20 mouse cellular contexts compared by ENCODE assay signal in genomic region chr5:121230811-121231210, GRCm38 (mm10). TPM values are rescaled to one million over a fixed set of nuclear protein-coding genes. Genes with fewer than 3 reads are reported as not detected.
DNase-seq lines count a peak whose midpoint lies in the region; ATAC-seq lines count a peak whose summit lies in the region.
"Had no signal": no experiment of that assay in that cellular context is flagged by ENCODE, and none has a peak within 500 bp of the region (broad histone marks: within the 10 kb centered on the region; RNA-seq: fewer than 3 reads in every experiment).

No protein-coding gene starts in this region.

- peak overlapping the region; percentile 54 for H3K9ac ChIP-seq in liver, embryonic 12.5 days
- H3K9ac ChIP-seq in kidney, embryonic 15.5 days, result no peak overlapping the region
- H3K9ac ChIP-seq: forebrain, postnatal 0 days; hindbrain, embryonic 13.5 days had no signal

- H3K4me3 ChIP-seq in liver, embryonic 12.5 days, result peak overlapping the region; percentile 24; the same call in 1 of the 2 replicates
- H3K4me3 ChIP-seq in megakaryocyte, embryonic 14.5 days (replicated peaks), result peak overlapping the region; percentile 60
- H3K4me3 ChIP-seq in kidney, embryonic 15.5 days (replicated peaks), result no peak overlapping the region
- H3K4me3 ChIP-seq: hindbrain, embryonic 13.5 days; left cerebral cortex, adult 2 months had no signal

- ATAC-seq in common myeloid progenitor, adult 5-6 weeks (replicated peaks; ENCODE audit: low read depth, poor library complexity, severe bottlenecking), result 0 out of 2 replicates have a peak, but pooled peaks have one; percentile 19
- ATAC-seq in liver, embryonic 12.5 days, result peak; percentile 55; the same call in 1 of the 2 replicates
- ATAC-seq in kidney, embryonic 15.5 days (replicated peaks; ENCODE audit: low FRiP score), result no peak
- ATAC-seq: forebrain, postnatal 0 days had no signal

- H3K9me3 ChIP-seq in liver, embryonic 12.5 days (replicated peaks), result no peaks in the 10 kb centered on the region
- H3K9me3 ChIP-seq in megakaryocyte, embryonic 14.5 days, result no peaks in the 10 kb centered on the region
- no peaks in the 10 kb centered on the region for H3K9me3 ChIP-seq in kidney, embryonic 15.5 days (replicated peaks)
- H3K9me3 ChIP-seq: hindbrain, embryonic 13.5 days had no signal

- peak overlapping the region; percentile 87 for H3K27ac ChIP-seq in liver, embryonic 12.5 days
- H3K27ac ChIP-seq in kidney, embryonic 15.5 days, result no peak overlapping the region
- H3K27ac ChIP-seq: hindbrain, embryonic 13.5 days; left cerebral cortex, adult 2 months; stomach, postnatal 0 days had no signal

- H3K4me2 ChIP-seq in liver, embryonic 12.5 days, result peak overlapping the region; percentile 58
- H3K4me2 ChIP-seq in kidney, embryonic 15.5 days, result no peak overlapping the region
- H3K4me2 ChIP-seq: hindbrain, embryonic 13.5 days; midbrain, embryonic 11.5 days had no signal

- no peaks in the 10 kb centered on the region for H3K27me3 ChIP-seq in liver, embryonic 12.5 days (replicated peaks)
- H3K27me3 ChIP-seq in megakaryocyte, embryonic 14.5 days (replicated peaks), result no peaks in the 10 kb centered on the region
- H3K27me3 ChIP-seq in kidney, embryonic 15.5 days, result no peaks in the 10 kb centered on the region
- H3K27me3 ChIP-seq: hindbrain, embryonic 13.5 days had no signal

- WGBS in liver, embryonic 12.5 days (ENCODE audit: insufficient replicate concordance), result 54% methylated on average over 9 of the region's 9 CpGs
- WGBS in kidney, embryonic 15.5 days, result 81% methylated on average over 9 of the region's 9 CpGs

- peaks cover 59% of the 10 kb centered on the region for H3K36me3 ChIP-seq in liver, embryonic 12.5 days
- peaks cover 65% of the 10 kb centered on the region for H3K36me3 ChIP-seq in megakaryocyte, embryonic 14.5 days (replicated peaks; ENCODE audit: low read length)
- H3K36me3 ChIP-seq in kidney, embryonic 15.5 days, result no peaks in the 10 kb centered on the region

- DNase-seq in CD4-positive, CD25-positive, alpha-beta regulatory T cell, adult 2 months (ENCODE audit: low read depth, low spot score), result peak; percentile 37
- DNase-seq in adrenal gland, postnatal 14 days, result no peak
- DNase-seq in yolk sac, embryonic 10.5 days (ENCODE audit: low spot score), result no peak
- DNase-seq: cerebellum, adult 18-20 months; forebrain, postnatal 0 days; gastrocnemius, postnatal 36 days; kidney, adult 9 months; kidney, postnatal 36 days; lung, adult 2 months; retina, postnatal 1 day; right cerebral cortex, postnatal 4 days; thymus, postnatal 14 days had no signal

- H3K4me1 ChIP-seq in liver, embryonic 12.5 days, result peaks cover 96% of the 10 kb centered on the region
- H3K4me1 ChIP-seq in megakaryocyte, embryonic 14.5 days, result peaks cover 84% of the 10 kb centered on the region
- 0 out of 2 replicates have a peak, but pooled peaks cover 2% of the 10 kb centered on the region for H3K4me1 ChIP-seq in kidney, embryonic 15.5 days
- H3K4me1 ChIP-seq: hindbrain, embryonic 13.5 days had no signal

RNA-seq across cellular contexts. Expression of gene Hectd4, which starts 10.8 kb away (rescaled TPM):
- 19.1 and 20.1 TPM in 2 replicates for total RNA-seq in common myeloid progenitor, adult 5-6 weeks (2017)
- polyA plus RNA-seq in liver, embryonic 12.5 days (2016; fragmentation: Nextera tagmentation; extraction: Ambion mirVana), result 13.3 and 14.4 TPM in 2 replicates
- 8.6 and 14.0 TPM in 2 replicates for polyA plus RNA-seq in megakaryocyte, embryonic 14.5 days (2012; ENCODE audit: insufficient read depth, low replicate concordance)
- polyA plus RNA-seq in kidney, embryonic 15.5 days (2015; fragmentation: Nextera tagmentation; extraction: Ambion mirVana), result 4.3 and 5.2 TPM in 2 replicates
- 21.5 and 27.1 TPM in 2 replicates for total RNA-seq in adrenal gland, postnatal 14 days (2021)

RNA-seq across cellular contexts. Expression of gene Rpl6, which starts 26.5 kb away (rescaled TPM):
- total RNA-seq in common myeloid progenitor, adult 5-6 weeks (2017), result 1,473 and 1,687 TPM in 2 replicates
- polyA plus RNA-seq in liver, embryonic 12.5 days (2016; fragmentation: Nextera tagmentation; extraction: Ambion mirVana), result 590 and 602 TPM in 2 replicates
- polyA plus RNA-seq in megakaryocyte, embryonic 14.5 days (2012; ENCODE audit: insufficient read depth, low replicate concordance), result 95.5 and 547 TPM in 2 replicates
- 639 and 659 TPM in 2 replicates for polyA plus RNA-seq in kidney, embryonic 15.5 days (2015; fragmentation: Nextera tagmentation; extraction: Ambion mirVana)
- total RNA-seq in adrenal gland, postnatal 14 days (2021), result 995 and 1,088 TPM in 2 replicates

RNA-seq across cellular contexts. Expression of gene Ptpn11, which starts 39.6 kb away (rescaled TPM):
- 60.0 and 60.4 TPM in 2 replicates for total RNA-seq in common myeloid progenitor, adult 5-6 weeks (2017)
- 15.2 and 15.8 TPM in 2 replicates for polyA plus RNA-seq in liver, embryonic 12.5 days (2016; fragmentation: Nextera tagmentation; extraction: Ambion mirVana)
- polyA plus RNA-seq in megakaryocyte, embryonic 14.5 days (2012; ENCODE audit: insufficient read depth, low replicate concordance), result 45.4 and 67.9 TPM in 2 replicates
- polyA plus RNA-seq in kidney, embryonic 15.5 days (2015; fragmentation: Nextera tagmentation; extraction: Ambion mirVana), result 19.9 and 20.9 TPM in 2 replicates
- 98.9 and 120 TPM in 2 replicates for total RNA-seq in adrenal gland, postnatal 14 days (2021)
